Mouse (Mus musculus) embryonic fibroblast, embryonic 13.5 days (primary cell): ENCODE results near the gene Rpap2. TPM values are rescaled to one million over a fixed set of nuclear protein-coding genes. Genes with fewer than 3 reads are reported as not detected.

Source experiments
- H3K27ac ChIP-seq: 2 replicates; pipeline ENCODE4 v1.5.1; 2012; ENCODE audit warnings: low read length, control low read depth, inconsistent platforms; ENCODE audit not compliant: insufficient read depth
- H3K4me1 ChIP-seq: 2 replicates; pipeline ENCODE4 v1.6.1; 2011; ENCODE audit warnings: low read length; ENCODE audit not compliant: control insufficient read depth, insufficient read depth
- H3K4me3 ChIP-seq: 2 replicates; pipeline ENCODE4 v1.5.1; 2011; ENCODE audit warnings: mild to moderate bottlenecking, control low read depth, low read length; ENCODE audit not compliant: insufficient read depth
- CTCF ChIP-seq: IDR thresholded peaks from 2 replicates; pipeline ENCODE4 v1.5.1; 2011; ENCODE audit warnings: mild to moderate bottlenecking, control low read depth, low read length, moderate library complexity, borderline replicate concordance; ENCODE audit not compliant: insufficient read depth
- POLR2A ChIP-seq: IDR thresholded peaks from 2 replicates; pipeline ENCODE4 v1.6.1; 2011; ENCODE audit warnings: low read depth, mild to moderate bottlenecking, control low read depth, low read length, moderate library complexity
- polyA plus RNA-seq: library from polyadenylated mRNA; stranded (reverse); fragments of >200 nt; gene quantifications from 2 replicates; pipeline ENCODE4 v1.2.4, GENCODE M21; 2011; ENCODE audit warnings: low read depth; ENCODE audit not compliant: missing spikeins, insufficient read length

Rpap2 gene
- polyA plus RNA-seq, result 17.5 and 18.1 TPM in 2 replicates

GRCm38 (mm10) chr5:107597301-107598077, at the start of gene Rpap2, which contains the start of gene Glmn:
TSS of gene Rpap2 (plus strand) at chr5:107597373.
TSS of gene Glmn (minus strand) at chr5:107597888.
- peak within 1 kb of the TSS; percentile 70 for H3K4me3 ChIP-seq
- H3K27ac ChIP-seq, result peak within 1 kb of the TSS; percentile 44
- no peaks in the 10 kb centered on the region for H3K4me1 ChIP-seq
- peak; percentile 80 for TF ChIP-seq POLR2A
- TF ChIP-seq CTCF, result no peak

- Histone ChIP-seq H3K4me3 (no peak overlapping the region), H3K4me1 (no peaks in the 10 kb centered on the region), H3K27ac (no peak overlapping the region)
- TF ChIP-seq CTCF (no peak), POLR2A (no peak)
Observed at GRCm38 (mm10) chr5:107547955-107548354, 49.2 kb upstream of the Rpap2 start.

GRCm38 (mm10) chr5:107548444-107548843, 48.7 kb upstream of the Rpap2 start:
- Histone ChIP-seq H3K4me1 (no peaks in the 10 kb centered on the region), H3K27ac (no peak overlapping the region), H3K4me3 (no peak overlapping the region)
- TF ChIP-seq POLR2A (no peak), CTCF (no peak)

GRCm38 (mm10) chr5:107554336-107554735, 42.8 kb upstream of the Rpap2 start:
- TF ChIP-seq POLR2A, result no peak
- no peak for TF ChIP-seq CTCF
- no peaks in the 10 kb centered on the region for H3K4me1 ChIP-seq
- no peak overlapping the region for H3K4me3 ChIP-seq
- no peak overlapping the region for H3K27ac ChIP-seq

DNA sequence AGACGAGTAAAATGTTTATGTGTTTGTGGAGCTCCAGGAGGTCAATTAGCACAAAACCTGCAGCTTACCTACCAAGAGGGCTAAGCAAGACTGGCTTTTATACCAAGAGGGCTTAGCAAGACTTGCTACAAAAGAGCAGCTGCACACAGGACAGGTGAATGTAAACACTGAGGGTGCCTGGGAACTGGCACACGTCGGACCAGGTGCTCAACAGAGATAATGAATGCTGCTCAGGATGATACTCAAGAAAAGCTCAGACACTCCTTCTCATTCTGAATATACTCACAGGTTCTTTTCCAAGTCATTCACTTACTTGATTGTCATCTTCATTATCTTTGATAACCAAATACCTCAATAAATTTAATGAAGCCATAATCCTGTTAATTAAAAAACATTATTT, 40.2 kb upstream of the Rpap2 start:
- Histone ChIP-seq H3K4me3 (no peak overlapping the region), H3K4me1 (no peaks in the 10 kb centered on the region), H3K27ac (no peak overlapping the region)
- TF ChIP-seq POLR2A (no peak), CTCF (no peak)

- H3K4me3 ChIP-seq, result no peak overlapping the region
- no peaks in the 10 kb centered on the region for H3K4me1 ChIP-seq
- TF ChIP-seq POLR2A, result no peak
- TF ChIP-seq CTCF, result no peak
- no peak overlapping the region for H3K27ac ChIP-seq
Observed at GRCm38 (mm10) chr5:107569148-107569547, 28.0 kb upstream of the Rpap2 start.

DNA sequence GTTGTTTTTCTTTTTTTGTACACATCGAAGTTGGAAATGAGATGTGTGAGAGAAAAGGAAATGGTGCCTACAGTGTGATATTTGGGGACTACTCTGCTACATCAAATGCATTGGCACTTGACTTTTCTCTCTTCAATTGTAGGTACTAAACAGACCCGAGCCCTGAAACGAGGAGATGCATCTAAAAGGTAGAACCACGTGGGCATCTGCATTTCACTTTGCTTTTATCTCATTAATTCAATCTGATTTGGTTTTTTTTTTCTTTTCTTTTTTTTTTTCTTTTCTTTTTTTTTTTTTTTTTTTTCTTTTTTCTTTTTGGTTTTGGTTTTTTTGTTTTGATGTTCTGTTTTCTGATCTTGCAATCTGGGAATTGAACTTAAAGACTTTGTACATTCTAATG, 1.2 kb downstream of the Rpap2 start:
- no peak for TF ChIP-seq CTCF
- TF ChIP-seq POLR2A, result no peak
- no peak overlapping the region for H3K27ac ChIP-seq
- H3K4me1 ChIP-seq, result no peaks in the 10 kb centered on the region
- no peak overlapping the region for H3K4me3 ChIP-seq

DNA sequence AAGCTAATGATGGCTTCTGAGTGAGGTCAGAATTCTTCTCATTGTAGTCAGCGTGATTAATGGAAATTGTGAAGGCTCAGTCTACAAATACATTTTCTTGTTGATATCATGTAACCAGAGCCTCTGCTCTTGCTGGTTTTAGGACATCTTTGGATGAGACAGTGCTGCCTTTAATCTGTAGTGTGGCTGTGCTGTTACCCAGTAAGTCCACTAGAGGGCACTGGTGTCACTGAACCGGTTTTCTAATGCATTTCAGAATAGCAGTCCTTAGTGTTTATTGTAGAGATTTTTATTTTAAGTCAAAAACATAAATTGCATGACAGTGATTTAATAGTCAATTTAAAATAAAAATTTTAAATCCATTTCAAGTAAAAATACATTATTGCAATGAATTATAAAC, 14.1 kb downstream of the Rpap2 start:
- H3K4me1 ChIP-seq, result no peaks in the 10 kb centered on the region
- no peak overlapping the region for H3K27ac ChIP-seq
- no peak overlapping the region for H3K4me3 ChIP-seq
- no peak for TF ChIP-seq POLR2A
- TF ChIP-seq CTCF, result peak; percentile 25; the same call in 1 of the 2 replicates

GRCm38 (mm10) chr5:107617986-107618385, 20.8 kb downstream of the Rpap2 start:
- Histone ChIP-seq H3K4me3 (no peak overlapping the region), H3K4me1 (no peaks in the 10 kb centered on the region), H3K27ac (no peak overlapping the region)
- TF ChIP-seq CTCF (no peak), POLR2A (no peak)

DNA sequence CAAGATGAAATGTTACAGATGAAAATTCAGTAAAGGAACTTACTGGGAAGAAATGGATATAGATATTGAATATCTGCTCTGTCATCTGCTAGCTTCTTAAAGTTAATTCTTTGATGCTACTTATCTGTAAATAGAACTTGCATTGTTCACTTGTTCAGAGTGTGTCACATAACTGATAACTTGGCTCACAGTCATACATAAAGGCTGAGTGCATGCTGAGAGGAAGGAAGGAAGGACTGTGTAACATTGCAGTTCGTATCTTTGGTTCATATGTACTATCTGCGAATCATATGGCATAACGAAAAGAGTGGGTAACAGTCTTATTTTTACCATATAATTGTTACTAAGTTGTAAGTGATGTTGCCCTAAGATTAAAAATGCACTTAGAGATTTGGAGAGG, 24.2 kb downstream of the Rpap2 start:
- Histone ChIP-seq H3K4me3 (no peak overlapping the region), H3K4me1 (no peaks in the 10 kb centered on the region), H3K27ac (no peak overlapping the region)
- TF ChIP-seq POLR2A (no peak), CTCF (no peak)

- TF ChIP-seq POLR2A, result no peak
- TF ChIP-seq CTCF, result no peak
- Histone ChIP-seq H3K27ac (no peak overlapping the region), H3K4me1 (no peaks in the 10 kb centered on the region), H3K4me3 (no peak overlapping the region)
Observed at GRCm38 (mm10) chr5:107633651-107634050, 36.5 kb downstream of the Rpap2 start.

GRCm38 (mm10) chr5:107637106-107637505, 39.9 kb downstream of the Rpap2 start:
- Histone ChIP-seq H3K4me3 (no peak overlapping the region), H3K4me1 (no peaks in the 10 kb centered on the region), H3K27ac (no peak overlapping the region)
- TF ChIP-seq POLR2A, result no peak
- TF ChIP-seq CTCF, result no peak
